Mouse (Mus musculus) neural tube, embryonic 10.5 days (tissue): ENCODE results near the gene Peg10.
"Not testable (repeated sequence)": the region's sequence is repeated elsewhere in the genome, so short reads cannot be mapped to it uniquely, and the experiment has no call there.

ENCODE experiments used
- DNase-seq: peaks from one replicate; pipeline ENCODE4 v3.0.0-alpha.2; 2017; ENCODE audit warnings: low spot score; ENCODE audit errors: extremely low spot score

Gene Peg10

DNA sequence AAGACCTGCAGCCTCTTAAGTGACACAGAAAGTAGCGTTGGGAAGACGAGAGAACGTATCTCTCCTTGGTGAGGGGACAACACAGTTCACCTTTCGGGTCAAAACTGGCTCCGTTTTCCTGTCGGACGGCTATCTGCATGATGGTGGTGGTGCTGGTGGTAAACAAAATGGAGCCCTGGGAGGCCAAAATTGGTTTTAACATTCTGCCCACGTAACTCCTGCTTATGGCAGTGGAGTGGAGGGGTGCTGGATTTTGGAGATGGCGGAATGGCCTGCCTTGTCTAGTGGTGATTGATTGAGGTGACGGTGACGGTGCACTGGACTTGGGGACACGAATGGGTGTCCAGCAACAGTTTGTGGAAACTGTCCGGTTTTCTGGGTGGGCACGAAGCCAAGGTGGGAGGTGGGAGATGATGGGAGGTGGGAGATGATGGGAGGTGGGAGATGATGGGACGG, 1.4 kb downstream of the Peg10 start:
- DNase-seq = peak; percentile 61

DNA sequence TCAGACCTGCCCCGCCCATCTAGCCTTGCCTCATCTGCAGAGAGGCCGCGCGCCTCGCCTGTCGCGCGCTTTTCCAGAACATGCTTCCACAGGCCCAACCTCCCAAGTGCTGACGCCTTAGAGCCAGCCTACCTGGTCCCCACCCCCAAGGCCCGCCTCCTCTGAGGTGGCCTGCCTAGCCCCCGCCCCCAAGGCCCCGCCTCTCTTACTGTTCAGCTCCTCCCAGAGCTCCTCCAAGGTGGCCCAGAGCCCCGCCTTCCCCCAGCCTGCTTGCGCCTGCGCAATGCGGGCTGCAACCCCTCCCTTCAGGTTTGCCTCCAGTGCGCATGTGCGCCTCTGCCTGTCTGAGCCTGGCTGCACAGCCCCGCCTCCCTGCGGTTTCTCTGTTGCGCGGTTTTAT, 2.0 kb downstream of the Peg10 start:
- peak; percentile 89 for DNase-seq

GRCm38 (mm10) chr6:4751355-4751754, 4.2 kb downstream of the Peg10 start:
- DNase-seq = no peak

- DNase-seq = no peak
Measured at GRCm38 (mm10) chr6:4754286-4754685, 7.2 kb downstream of the Peg10 start.

- no peak for DNase-seq
Measured at GRCm38 (mm10) chr6:4754886-4755285, 7.8 kb downstream of the Peg10 start.

GRCm38 (mm10) chr6:4761415-4762142, 14.5 kb downstream of the Peg10 start:
- DNase-seq = not testable (repeated sequence)

DNA sequence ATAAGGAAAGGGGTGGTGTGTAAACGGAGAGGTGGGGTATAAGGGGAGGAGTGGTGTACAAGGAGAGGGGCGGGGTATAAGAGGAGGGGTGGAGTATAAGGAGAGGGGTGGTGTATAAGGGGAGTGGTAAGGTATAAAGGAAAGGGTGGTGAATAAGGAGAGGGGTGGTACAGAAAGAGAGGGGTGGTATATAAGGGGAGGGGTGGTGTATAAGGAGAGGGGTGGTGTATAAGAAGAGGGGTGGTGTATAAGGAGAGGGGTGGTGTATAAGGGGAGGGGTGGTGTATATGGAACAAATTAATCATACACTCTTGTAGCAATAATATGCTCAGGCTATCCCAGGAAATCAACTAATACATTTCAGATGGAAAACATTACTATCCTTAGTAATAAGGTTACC, 15.1 kb downstream of the Peg10 start:
- DNase-seq = no peak

GRCm38 (mm10) chr6:4796281-4796680, 49.2 kb downstream of the Peg10 start:
- DNase-seq = no peak

DNA sequence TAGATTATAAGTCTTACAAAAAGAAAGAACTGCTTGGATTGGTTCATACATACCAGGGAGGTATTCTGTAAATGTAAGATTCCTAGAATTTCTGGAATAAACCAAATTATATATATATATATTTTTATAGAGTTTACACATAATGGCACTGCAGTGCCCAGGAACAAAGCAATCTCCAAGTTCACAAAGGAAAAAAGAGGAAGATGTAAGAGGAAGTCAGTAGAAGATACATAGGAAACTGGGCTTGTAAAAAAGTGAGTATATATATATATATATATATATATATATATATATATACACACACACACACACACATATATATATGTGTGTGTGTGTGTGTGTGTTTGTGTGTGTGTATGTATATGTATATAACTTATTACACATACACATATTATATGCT, 50.2 kb downstream of the Peg10 start:
- DNase-seq = not testable (repeated sequence)

DNA sequence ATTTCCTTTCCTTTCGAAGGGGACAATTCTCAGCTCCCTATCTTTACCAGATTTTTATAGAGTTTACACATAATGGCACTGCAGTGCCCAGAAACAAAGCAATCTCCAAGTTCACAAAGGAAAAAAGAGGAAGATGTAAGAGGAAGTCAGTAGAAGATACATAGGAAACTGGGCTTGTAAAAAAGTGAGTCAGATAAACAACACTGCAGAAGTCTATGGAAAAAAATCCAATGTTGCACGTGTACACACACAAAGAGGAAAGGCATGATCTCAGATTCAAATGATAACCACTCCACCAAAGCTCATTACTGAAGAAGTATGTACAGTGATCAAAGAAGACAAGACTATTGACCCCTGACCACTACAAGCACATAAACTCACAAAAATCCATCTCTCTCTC, 51.3 kb downstream of the Peg10 start:
- no peak for DNase-seq

DNA sequence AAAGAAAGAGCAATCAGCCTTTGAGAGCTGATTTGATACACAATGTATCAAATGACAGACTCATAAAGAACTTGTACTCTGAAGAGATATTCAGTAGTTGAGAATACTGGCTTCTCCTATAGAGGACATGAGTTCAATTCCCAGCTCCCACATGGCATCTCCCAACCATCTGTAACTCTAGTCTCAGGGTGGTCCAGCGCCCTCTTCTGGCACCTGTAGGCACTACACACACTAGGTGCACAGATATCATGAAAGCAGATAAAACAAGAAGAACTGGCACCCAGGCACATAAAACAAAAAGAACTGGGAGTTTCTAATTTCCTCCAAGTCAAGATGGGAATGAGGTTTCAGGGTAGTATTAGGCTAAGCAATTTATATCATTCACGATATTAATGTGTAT, 52.3 kb downstream of the Peg10 start:
- DNase-seq = no peak

GRCm38 (mm10) chr6:4806981-4807380, 59.9 kb downstream of the Peg10 start:
- DNase-seq = no peak
